Mouse (Mus musculus): ENCODE results near the gene Cblb.

DNA sequence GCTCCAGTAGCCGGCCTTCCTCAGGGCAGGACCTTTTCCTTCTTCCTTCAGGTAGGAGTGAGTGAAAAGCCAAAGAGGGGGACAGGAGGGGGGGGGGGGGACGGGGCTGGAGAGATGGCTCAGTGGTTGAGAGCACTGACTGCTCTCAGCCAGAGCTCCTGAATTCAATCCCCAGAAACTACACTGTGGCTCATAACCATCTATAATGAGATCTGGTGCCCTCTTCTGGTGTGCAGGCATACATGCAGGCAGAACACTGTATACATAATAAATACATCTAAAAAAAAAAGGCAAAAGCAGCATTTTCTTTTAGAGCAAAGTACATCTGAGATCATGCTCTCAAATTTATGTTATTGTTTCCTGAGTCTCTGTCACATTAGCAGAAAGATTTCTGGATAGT is 158.1 kb downstream of the Cblb start:
- TF ChIP-seq CTCF (IDR thresholded peaks at IDR 0.05; ENCODE audit: extremely low read depth, insufficient read depth, low read length), result no peak
- no peak for TF ChIP-seq POLR2A (IDR thresholded peaks at IDR 0.05; ENCODE audit: extremely low read depth, insufficient read depth, low read length)

Measured in cortical plate, adult 2 months (tissue).